Mouse (Mus musculus): Measurements from ENCODE around the gene Itgb5. TPM values are rescaled to one million over a fixed set of nuclear protein-coding genes. Genes with fewer than 3 reads are reported as not detected.

Gene Itgb5
- polyA plus RNA-seq, 1 experiment from 2014 or later: 15.0 TPM

GRCm38 (mm10) chr16:33795887-33796286, 33.6 kb upstream of the Itgb5 start:
- Histone ChIP-seq H3K4me1 (ENCODE audit: control insufficient read depth, insufficient read depth, low read length) (no peaks in the 10 kb centered on the region), H3K27ac (ENCODE audit: low read length) (no peak overlapping the region), H3K9ac (ENCODE audit: low read length) (0 out of 2 replicates have a peak overlapping the region, but pooled peaks have one; percentile 16), H3K4me2 (ENCODE audit: low read depth, low read length) (no peak overlapping the region), H3K4me3 (replicated peaks; ENCODE audit: low read length) (0 out of 2 replicates have a peak overlapping the region, but pooled peaks have one; percentile 7), H3K27me3 (ENCODE audit: control insufficient read depth, insufficient read depth, low read length) (no peaks in the 10 kb centered on the region), H3K9me3 (replicated peaks; ENCODE audit: control insufficient read depth, low read length) (no peaks in the 10 kb centered on the region), H3K36me3 (ENCODE audit: control insufficient read depth, insufficient read depth, low read length) (no peaks in the 10 kb centered on the region)
- ATAC-seq (ENCODE audit: insufficient read depth, low FRiP score): no peak
- WGBS: 47% methylated on average over 6 of the region's 6 CpGs

GRCm38 (mm10) chr16:33796756-33797155, 32.7 kb upstream of the Itgb5 start:
- H3K27me3 ChIP-seq (ENCODE audit: control insufficient read depth, insufficient read depth, low read length): no peaks in the 10 kb centered on the region
- 81% methylated on average over 3 of the region's 3 CpGs for WGBS
- H3K9me3 ChIP-seq (replicated peaks; ENCODE audit: control insufficient read depth, low read length): no peaks in the 10 kb centered on the region
- H3K4me1 ChIP-seq (ENCODE audit: control insufficient read depth, insufficient read depth, low read length): no peaks in the 10 kb centered on the region
- no peak overlapping the region for H3K4me3 ChIP-seq (replicated peaks; ENCODE audit: low read length)
- no peak overlapping the region for H3K4me2 ChIP-seq (ENCODE audit: low read depth, low read length)
- ATAC-seq (ENCODE audit: insufficient read depth, low FRiP score): no peak
- no peaks in the 10 kb centered on the region for H3K36me3 ChIP-seq (ENCODE audit: control insufficient read depth, insufficient read depth, low read length)
- no peak overlapping the region for H3K9ac ChIP-seq (ENCODE audit: low read length)
- H3K27ac ChIP-seq (ENCODE audit: low read length): no peak overlapping the region

GRCm38 (mm10) chr16:33797860-33798259, 31.6 kb upstream of the Itgb5 start:
- Histone ChIP-seq H3K27ac (ENCODE audit: low read length) (no peak overlapping the region), H3K4me1 (ENCODE audit: control insufficient read depth, insufficient read depth, low read length) (no peaks in the 10 kb centered on the region), H3K9ac (ENCODE audit: low read length) (no peak overlapping the region), H3K9me3 (replicated peaks; ENCODE audit: control insufficient read depth, low read length) (no peaks in the 10 kb centered on the region), H3K27me3 (ENCODE audit: control insufficient read depth, insufficient read depth, low read length) (no peaks in the 10 kb centered on the region), H3K4me3 (replicated peaks; ENCODE audit: low read length) (no peak overlapping the region), H3K4me2 (ENCODE audit: low read depth, low read length) (no peak overlapping the region), H3K36me3 (ENCODE audit: control insufficient read depth, insufficient read depth, low read length) (no peaks in the 10 kb centered on the region)
- ATAC-seq (ENCODE audit: insufficient read depth, low FRiP score): no peak
- WGBS: 47% methylated on average over 5 of the region's 5 CpGs

- no peak for ATAC-seq (ENCODE audit: insufficient read depth, low FRiP score)
- Histone ChIP-seq H3K9me3 (replicated peaks; ENCODE audit: control insufficient read depth, low read length) (no peaks in the 10 kb centered on the region), H3K4me3 (replicated peaks; ENCODE audit: low read length) (no peak overlapping the region), H3K4me2 (ENCODE audit: low read depth, low read length) (no peak overlapping the region), H3K36me3 (ENCODE audit: control insufficient read depth, insufficient read depth, low read length) (no peaks in the 10 kb centered on the region), H3K27me3 (ENCODE audit: control insufficient read depth, insufficient read depth, low read length) (no peaks in the 10 kb centered on the region), H3K27ac (ENCODE audit: low read length) (no peak overlapping the region), H3K4me1 (ENCODE audit: control insufficient read depth, insufficient read depth, low read length) (no peaks in the 10 kb centered on the region), H3K9ac (ENCODE audit: low read length) (no peak overlapping the region)
- WGBS: 78% methylated on average over 3 of the region's 3 CpGs
Measured at GRCm38 (mm10) chr16:33810002-33810401, 19.5 kb upstream of the Itgb5 start.

GRCm38 (mm10) chr16:33818413-33819165, 10.9 kb upstream of the Itgb5 start:
- no peaks in the 10 kb centered on the region for H3K9me3 ChIP-seq (replicated peaks; ENCODE audit: control insufficient read depth, low read length)
- H3K36me3 ChIP-seq (ENCODE audit: control insufficient read depth, insufficient read depth, low read length): no peaks in the 10 kb centered on the region
- 80% methylated on average over 7 of the region's 7 CpGs for WGBS
- H3K27ac ChIP-seq (ENCODE audit: low read length): no peak overlapping the region
- H3K9ac ChIP-seq (ENCODE audit: low read length): no peak overlapping the region
- no peaks in the 10 kb centered on the region for H3K4me1 ChIP-seq (ENCODE audit: control insufficient read depth, insufficient read depth, low read length)
- H3K4me3 ChIP-seq (replicated peaks; ENCODE audit: low read length): no peak overlapping the region
- no peak for ATAC-seq (ENCODE audit: insufficient read depth, low FRiP score)
- no peak overlapping the region for H3K4me2 ChIP-seq (ENCODE audit: low read depth, low read length)
- H3K27me3 ChIP-seq (ENCODE audit: control insufficient read depth, insufficient read depth, low read length): no peaks in the 10 kb centered on the region

- H3K9me3 ChIP-seq (replicated peaks; ENCODE audit: control insufficient read depth, low read length): no peaks in the 10 kb centered on the region
- no peaks in the 10 kb centered on the region for H3K27me3 ChIP-seq (ENCODE audit: control insufficient read depth, insufficient read depth, low read length)
- no peaks in the 10 kb centered on the region for H3K36me3 ChIP-seq (ENCODE audit: control insufficient read depth, insufficient read depth, low read length)
- H3K4me3 ChIP-seq (replicated peaks; ENCODE audit: low read length): no peak overlapping the region
- no peaks in the 10 kb centered on the region for H3K4me1 ChIP-seq (ENCODE audit: control insufficient read depth, insufficient read depth, low read length)
- no peak overlapping the region for H3K9ac ChIP-seq (ENCODE audit: low read length)
- 21% methylated on average over 17 of the region's 17 CpGs for WGBS
- peak; percentile 44; the same call in 1 of the 2 replicates for ATAC-seq (ENCODE audit: insufficient read depth, low FRiP score)
- H3K27ac ChIP-seq (ENCODE audit: low read length): no peak overlapping the region
- H3K4me2 ChIP-seq (ENCODE audit: low read depth, low read length): no peak overlapping the region
Measured at GRCm38 (mm10) chr16:33820269-33821178, 8.9 kb upstream of the Itgb5 start.

GRCm38 (mm10) chr16:33824603-33825002, 4.9 kb upstream of the Itgb5 start:
- no peak overlapping the region for H3K27ac ChIP-seq (ENCODE audit: low read length)
- no peak overlapping the region for H3K4me2 ChIP-seq (ENCODE audit: low read depth, low read length)
- ATAC-seq (ENCODE audit: insufficient read depth, low FRiP score): no peak
- H3K27me3 ChIP-seq (ENCODE audit: control insufficient read depth, insufficient read depth, low read length): no peaks in the 10 kb centered on the region
- 0 out of 2 replicates have a peak, but pooled peaks cover 4% of the 10 kb centered on the region for H3K4me1 ChIP-seq (ENCODE audit: control insufficient read depth, insufficient read depth, low read length)
- WGBS: 84% methylated on average over 6 of the region's 6 CpGs
- H3K4me3 ChIP-seq (replicated peaks; ENCODE audit: low read length): no peak overlapping the region
- no peaks in the 10 kb centered on the region for H3K9me3 ChIP-seq (replicated peaks; ENCODE audit: control insufficient read depth, low read length)
- no peak overlapping the region for H3K9ac ChIP-seq (ENCODE audit: low read length)
- no peaks in the 10 kb centered on the region for H3K36me3 ChIP-seq (ENCODE audit: control insufficient read depth, insufficient read depth, low read length)

- Histone ChIP-seq H3K36me3 (ENCODE audit: control insufficient read depth, insufficient read depth, low read length) (no peaks in the 10 kb centered on the region), H3K27me3 (ENCODE audit: control insufficient read depth, insufficient read depth, low read length) (no peaks in the 10 kb centered on the region), H3K27ac (ENCODE audit: low read length) (no peak overlapping the region), H3K4me3 (replicated peaks; ENCODE audit: low read length) (no peak overlapping the region), H3K4me1 (ENCODE audit: control insufficient read depth, insufficient read depth, low read length) (peaks cover 22% of the 10 kb centered on the region), H3K9me3 (replicated peaks; ENCODE audit: control insufficient read depth, low read length) (no peaks in the 10 kb centered on the region), H3K4me2 (ENCODE audit: low read depth, low read length) (no peak overlapping the region), H3K9ac (ENCODE audit: low read length) (no peak overlapping the region)
- 87% methylated on average over 7 of the region's 7 CpGs for WGBS
- ATAC-seq (ENCODE audit: insufficient read depth, low FRiP score): no peak
Measured at GRCm38 (mm10) chr16:33828496-33828895, 969 bp upstream of the Itgb5 start.
